Mouse (Mus musculus) CD4-positive, CD25-positive, alpha-beta regulatory T cell, adult 2 months (primary cell): ENCODE data around the gene Spaca7.
A peak's percentile ranks its signal among the peaks of the same experiment; 100 is the strongest.
"Not testable (repeated sequence)": the region's sequence is repeated elsewhere in the genome, so short reads cannot be mapped to it uniquely, and the experiment has no call there.

Experiments used
- DNase-seq: peaks from one replicate; pipeline ENCODE4 v3.0.0-alpha.2; 2012; ENCODE audit warnings: low read depth, low spot score

Spaca7 gene

GRCm38 (mm10) chr8:12572814-12573534, at the start of gene Spaca7:
Spaca7 (plus strand) TSS chr8:12573029.
- DNase-seq: no peak

GRCm38 (mm10) chr8:12524279-12524678, 48.5 kb upstream of the Spaca7 start:
- no peak for DNase-seq

- DNase-seq: no peak
Observed at GRCm38 (mm10) chr8:12528659-12529058, 44.2 kb upstream of the Spaca7 start.

- DNase-seq: no peak
Observed at GRCm38 (mm10) chr8:12535617-12536016, 37.2 kb upstream of the Spaca7 start.

GRCm38 (mm10) chr8:12536306-12536705, 36.5 kb upstream of the Spaca7 start:
- no peak for DNase-seq

- DNase-seq: no peak
Observed at GRCm38 (mm10) chr8:12545236-12545635, 27.6 kb upstream of the Spaca7 start.

GRCm38 (mm10) chr8:12545671-12546070, 27.2 kb upstream of the Spaca7 start:
- no peak for DNase-seq

- DNase-seq: no peak
Observed at GRCm38 (mm10) chr8:12547466-12548220, 25.2 kb upstream of the Spaca7 start.

GRCm38 (mm10) chr8:12548255-12548654, 24.6 kb upstream of the Spaca7 start:
- DNase-seq: no peak

GRCm38 (mm10) chr8:12548680-12549079, 24.1 kb upstream of the Spaca7 start:
- DNase-seq: no peak

GRCm38 (mm10) chr8:12555515-12556145, 17.2 kb upstream of the Spaca7 start:
- DNase-seq: no peak

GRCm38 (mm10) chr8:12558786-12559185, 14.0 kb upstream of the Spaca7 start:
- no peak for DNase-seq

- peak; percentile 43 for DNase-seq
Observed at GRCm38 (mm10) chr8:12561403-12561960, 11.3 kb upstream of the Spaca7 start.

GRCm38 (mm10) chr8:12564307-12564706, 8.5 kb upstream of the Spaca7 start:
- no peak for DNase-seq

- no peak for DNase-seq
Observed at GRCm38 (mm10) chr8:12565488-12565887, 7.3 kb upstream of the Spaca7 start.

- DNase-seq: no peak
Observed at GRCm38 (mm10) chr8:12566509-12566908, 6.3 kb upstream of the Spaca7 start.

- DNase-seq: no peak
Observed at GRCm38 (mm10) chr8:12576003-12576402, 3.2 kb downstream of the Spaca7 start.

- DNase-seq: no peak
Observed at GRCm38 (mm10) chr8:12576739-12577138, 3.9 kb downstream of the Spaca7 start.

GRCm38 (mm10) chr8:12579339-12579999, 6.6 kb downstream of the Spaca7 start:
- DNase-seq: not testable (repeated sequence)

GRCm38 (mm10) chr8:12583785-12584184, 11.0 kb downstream of the Spaca7 start:
- DNase-seq: no peak

- peak; percentile 84 for DNase-seq
Observed at GRCm38 (mm10) chr8:12607223-12607622, 34.4 kb downstream of the Spaca7 start.

GRCm38 (mm10) chr8:12608810-12609209, 36.0 kb downstream of the Spaca7 start:
- no peak for DNase-seq
